Mouse (Mus musculus): ENCODE results near the gene Zranb2.

Gene Zranb2

GRCm38 (mm10) chr3:157578469-157579170 lies 44.7 kb downstream of the Zranb2 start:
- CTCF ChIA-PET: interaction anchor here (0.5 kb wide), 1 partner anchor 447 kb away, joined by 3 read pairs; no protein-coding TSS in a partner anchor

- CTCF ChIA-PET: interaction anchor here (0.5 kb wide), 1 partner anchor 446 kb away, joined by 3 read pairs; no protein-coding TSS in a partner anchor
These were observed 45.4 kb downstream of the Zranb2 start for GRCm38 (mm10) chr3:157579376-157579775.

- CTCF ChIA-PET: no interaction called here
These were observed 46.3 kb downstream of the Zranb2 start for GRCm38 (mm10) chr3:157580299-157580698.

- CTCF ChIA-PET: no interaction called here
These were observed 47.8 kb downstream of the Zranb2 start for GRCm38 (mm10) chr3:157581755-157582154.

- CTCF ChIA-PET: no interaction called here
These were observed 48.9 kb downstream of the Zranb2 start for GRCm38 (mm10) chr3:157582626-157583405.

GRCm38 (mm10) chr3:157597837-157598379 lies 63.9 kb downstream of the Zranb2 start:
- CTCF ChIA-PET: no interaction called here

Data from spleen, embryonic (tissue).